Mouse (Mus musculus) CH12.LX (cell line): ENCODE data around the gene Atp5d. TPM values are rescaled to one million over a fixed set of nuclear protein-coding genes. Genes with fewer than 3 reads are reported as not detected.

Experiments used
- DNase-seq: peaks from one replicate; pipeline ENCODE4 v3.0.0-alpha.2; 2013; ENCODE audit errors: extremely low read depth
- H3K27ac ChIP-seq: 2 replicates; pipeline ENCODE4 v1.5.1; 2012; ENCODE audit warnings: low read depth, mild to moderate bottlenecking, control low read depth, moderate library complexity; ENCODE audit not compliant: insufficient read depth
- H3K27me3 ChIP-seq: replicated peaks from 2 replicates; pipeline ENCODE3; 2012; ENCODE audit warnings: inconsistent platforms
- H3K36me3 ChIP-seq, 2 experiments: replicated peaks in 1 of 2; 2 replicates each; pipeline versions ENCODE3 to v1.6.1; 2012; ENCODE audit warnings: inconsistent platforms in 1 of 2, low read length in 1 of 2, mild to moderate bottlenecking in 1 of 2, mixed read lengths in 1 of 2, moderate library complexity in 1 of 2; ENCODE audit not compliant: control insufficient read depth in 1 of 2, insufficient read depth in 1 of 2
- H3K4me1 ChIP-seq, 2 experiments: 2 replicates each; pipeline ENCODE4 v1.6.1; 2012; ENCODE audit warnings: inconsistent platforms in 1 of 2, moderate library complexity in 1 of 2; ENCODE audit not compliant: insufficient read depth in 2 of 2, control insufficient read depth in 1 of 2
- H3K4me2 ChIP-seq: 2 replicates; pipeline ENCODE4 v1.6.1; 2012; ENCODE audit warnings: low read depth, mild to moderate bottlenecking, control low read depth; ENCODE audit not compliant: poor library complexity, insufficient read depth, severe bottlenecking
- H3K4me3 ChIP-seq, 3 experiments: fragments of 150-350 bp in 1 of 3; sonication (generic) in 1 of 3; replicated peaks in 1 of 3; 2 replicates each; pipeline versions ENCODE3 to v1.5.1; 2011 to 2012; ENCODE audit warnings: low read depth in 2 of 3, low read length in 2 of 3, mild to moderate bottlenecking in 2 of 3, moderate library complexity in 2 of 3, control low read depth in 1 of 3, improper control_type of control experiment in 1 of 3, inconsistent platforms in 1 of 3, mixed read lengths in 1 of 3; ENCODE audit not compliant: poor library complexity in 1 of 3
- H3K79me2 ChIP-seq: replicated peaks from 2 replicates; pipeline ENCODE4 v1.6.1; 2012; ENCODE audit warnings: mild to moderate bottlenecking, moderate library complexity; ENCODE audit not compliant: control insufficient read depth, poor library complexity, insufficient read depth, severe bottlenecking; ENCODE audit errors: extremely low read depth
- H3K9ac ChIP-seq: 2 replicates; pipeline ENCODE4 v1.6.1; 2012; ENCODE audit warnings: low read depth, mild to moderate bottlenecking, control low read depth, moderate library complexity; ENCODE audit not compliant: insufficient read depth
- H3K9me3 ChIP-seq: replicated peaks from 2 replicates; pipeline ENCODE3; 2012; ENCODE audit warnings: low read length, inconsistent platforms, mixed read lengths
- CHD1 ChIP-seq: IDR thresholded peaks from 2 replicates; pipeline ENCODE4 v1.6.1; 2012; ENCODE audit warnings: low read depth, low read length, improper control_type of control experiment, inconsistent platforms
- CTCF ChIP-seq, 2 experiments: IDR thresholded peaks in 1 of 2; conservative IDR thresholded peaks in 1 of 2; 2 replicates each; pipeline ENCODE4 v1.5.1; 2011 to 2012; ENCODE audit warnings: low read depth in 2 of 2, low read length in 2 of 2, improper control_type of control experiment in 1 of 2, inconsistent platforms in 1 of 2, mild to moderate bottlenecking in 1 of 2, moderate library complexity in 1 of 2
- E2F4 ChIP-seq: IDR thresholded peaks from 2 replicates; pipeline ENCODE4 v1.6.1; 2011; ENCODE audit warnings: low read depth, low read length, improper control_type of control experiment; ENCODE audit not compliant: insufficient replicate concordance
- ELF1 ChIP-seq: IDR thresholded peaks from 2 replicates; pipeline ENCODE4 v1.6.1; 2014; ENCODE audit warnings: low read depth, mild to moderate bottlenecking, inconsistent platforms, low read length, improper control_type of control experiment
- GABPA ChIP-seq: IDR thresholded peaks from 2 replicates; pipeline ENCODE4 v1.6.1; 2012; ENCODE audit warnings: low read depth, low read length, improper control_type of control experiment, inconsistent platforms; ENCODE audit not compliant: insufficient replicate concordance
- HCFC1 ChIP-seq: IDR thresholded peaks from 2 replicates; pipeline ENCODE4 v1.6.1; 2012; ENCODE audit warnings: low read depth, mild to moderate bottlenecking, inconsistent platforms, low read length, improper control_type of control experiment
- IRF4 ChIP-seq: IDR thresholded peaks from 2 replicates; pipeline ENCODE4 v1.6.1; 2014; ENCODE audit warnings: low read depth, mild to moderate bottlenecking, inconsistent platforms, low read length, improper control_type of control experiment
- JUN ChIP-seq: IDR thresholded peaks from 2 replicates; pipeline ENCODE4 v1.6.1; 2011; ENCODE audit warnings: low read depth, mild to moderate bottlenecking, low read length, improper control_type of control experiment, moderate library complexity; ENCODE audit not compliant: insufficient read depth
- JUND ChIP-seq: conservative IDR thresholded peaks from 2 replicates; pipeline ENCODE4 v1.6.1; 2011; ENCODE audit warnings: low read depth, low read length, improper control_type of control experiment
- KAT2A ChIP-seq: IDR thresholded peaks from 2 replicates; pipeline ENCODE4 v1.6.1; 2012; ENCODE audit warnings: low read length, improper control_type of control experiment, inconsistent platforms; ENCODE audit not compliant: insufficient replicate concordance
- MAX ChIP-seq: IDR thresholded peaks from 2 replicates; pipeline ENCODE4 v1.6.1; 2011; ENCODE audit warnings: low read length, improper control_type of control experiment
- MAZ ChIP-seq: IDR thresholded peaks from 2 replicates; pipeline ENCODE4 v1.6.1; 2012; ENCODE audit warnings: low read depth, mild to moderate bottlenecking, inconsistent platforms, low read length, improper control_type of control experiment, moderate library complexity
- MYC ChIP-seq: IDR thresholded peaks from 2 replicates; pipeline ENCODE4 v1.6.1; 2011; ENCODE audit warnings: low read depth, mild to moderate bottlenecking, improper control_type of control experiment, low read length
- NELFE ChIP-seq: IDR thresholded peaks from 2 replicates; pipeline ENCODE4 v1.6.1; 2011; ENCODE audit warnings: low read depth, low read length, improper control_type of control experiment
- NRF1 ChIP-seq: IDR thresholded peaks from 2 replicates; pipeline ENCODE4 v1.6.1; 2014; ENCODE audit warnings: low read depth, mild to moderate bottlenecking, inconsistent platforms, low read length, improper control_type of control experiment, moderate library complexity
- POLR2A ChIP-seq: IDR thresholded peaks from 2 replicates; pipeline ENCODE4 v1.6.1; 2011; ENCODE audit warnings: low read depth, mild to moderate bottlenecking, improper control_type of control experiment, low read length
- RAD21 ChIP-seq: IDR thresholded peaks from 2 replicates; pipeline ENCODE4 v1.6.1; 2011; ENCODE audit warnings: low read depth, mild to moderate bottlenecking, low read length, improper control_type of control experiment, moderate library complexity
- RCOR1 ChIP-seq: conservative IDR thresholded peaks from 2 replicates; pipeline ENCODE4 v1.6.1; 2012; ENCODE audit warnings: low read depth, mild to moderate bottlenecking, inconsistent platforms, low read length, improper control_type of control experiment
- SIN3A ChIP-seq: IDR thresholded peaks from 2 replicates; pipeline ENCODE4 v1.6.1; 2012; ENCODE audit warnings: low read length, improper control_type of control experiment, inconsistent platforms
- TCF12 ChIP-seq: IDR thresholded peaks from 2 replicates; pipeline ENCODE4 v1.6.1; 2014; ENCODE audit warnings: low read depth, mild to moderate bottlenecking, inconsistent platforms, low read length, improper control_type of control experiment
- USF1 ChIP-seq: IDR thresholded peaks from 2 replicates; pipeline ENCODE4 v1.6.1; 2014; ENCODE audit warnings: low read depth, mild to moderate bottlenecking, inconsistent platforms, low read length, improper control_type of control experiment
- ZMIZ1 ChIP-seq: IDR thresholded peaks from 2 replicates; pipeline ENCODE4 v1.6.1; 2012; ENCODE audit warnings: low read depth, mild to moderate bottlenecking, inconsistent platforms, low read length, improper control_type of control experiment
- dilution Hi-C: fragments of 300-500 bp; cut with MboI; formaldehyde crosslinking; loops from 2 replicates; pipeline ENCODE4 v1.14.3; 2020; ENCODE audit warnings: low sequenced_read_pairs; ENCODE audit not compliant: extremely low pct_unique_long_range_greater_than_20kb, extremely low pct_ligation_motif_present
- in situ Hi-C: fragments of 300-500 bp; cut with MboI; formaldehyde crosslinking; loops from 3 replicates; pipeline ENCODE4 v1.14.3; 2019; ENCODE audit warnings: low sequenced_read_pairs, low pct_ligation_motif_present, low pct_unique_long_range_greater_than_20kb, mixed read lengths
- polyA plus RNA-seq: library from polyadenylated mRNA; unstranded; fragments of >175 nt; gene quantifications from 2 replicates; pipeline ENCODE4 v1.2.1, GENCODE M21; 2012; ENCODE audit warnings: low read depth; ENCODE audit not compliant: insufficient read length
- total RNA-seq, 2 experiments: library from RNA; depleted of rRNA; stranded (reverse); fragments of 300-350 nt in 1 of 2; fragments of >200 nt in 1 of 2; gene quantifications; 2 replicates each; pipeline ENCODE4 v1.2.3; 2012 to 2014

Gene Atp5d
- total and polyA plus RNA-seq, 3 experiments: 106 to 352 (median 326) TPM

GRCm38 (mm10) chr10:80094085-80094484, 44.3 kb upstream of the Atp5d start:
- Histone ChIP-seq H3K4me3 (no peak overlapping the region), H3K9ac (no peak overlapping the region), H3K36me3 (peaks cover 13 to 82% of the 10 kb centered on the region in 2 experiments), H3K27me3 (no peaks in the 10 kb centered on the region), H3K4me1 (peaks cover 6 to 30% of the 10 kb centered on the region in 2 experiments), H3K27ac (no peak overlapping the region), H3K79me2 (peaks cover 13% of the 10 kb centered on the region; the same call in 1 of the 2 replicates), H3K4me2 (no peak overlapping the region), H3K9me3 (no peaks in the 10 kb centered on the region)
- in situ Hi-C loops: no loop called here
- no peak for DNase-seq
- dilution Hi-C loops: no loop called here
- TF ChIP-seq KAT2A: no peak
- no peak for TF ChIP-seq RAD21
- no peak for TF ChIP-seq NRF1
- TF ChIP-seq POLR2A: no peak
- no peak for TF ChIP-seq GABPA
- TF ChIP-seq CTCF (conservative IDR thresholded peaks at IDR 0.05 in 1 of 2, IDR thresholded peaks at IDR 0.05 in 1 of 2; ENCODE audit: low read depth in 2 of 2, low read length in 2 of 2): no peak
- no peak for TF ChIP-seq USF1
- no peak for TF ChIP-seq JUND
- TF ChIP-seq NELFE: no peak
- no peak for TF ChIP-seq MAX
- no peak for TF ChIP-seq ELF1
- no peak for TF ChIP-seq JUN

GRCm38 (mm10) chr10:80094684-80095083, 43.7 kb upstream of the Atp5d start:
- dilution Hi-C loops (no loop called here), in situ Hi-C loops (no loop called here)
- Histone ChIP-seq H3K27me3 (no peaks in the 10 kb centered on the region), H3K4me2 (no peak overlapping the region), H3K36me3 (peaks cover 13 to 82% of the 10 kb centered on the region in 2 experiments), H3K4me1 (peaks cover 9 to 35% of the 10 kb centered on the region in 2 experiments), H3K9me3 (no peaks in the 10 kb centered on the region), H3K9ac (no peak overlapping the region), H3K4me3 (no peak overlapping the region), H3K27ac (no peak overlapping the region), H3K79me2 (peaks cover 16% of the 10 kb centered on the region; the same call in 1 of the 2 replicates)
- DNase-seq: no peak
- no peak for TF ChIP-seq CTCF (conservative IDR thresholded peaks at IDR 0.05 in 1 of 2, IDR thresholded peaks at IDR 0.05 in 1 of 2; ENCODE audit: low read depth in 2 of 2, low read length in 2 of 2)
- TF ChIP-seq NRF1: no peak
- no peak for TF ChIP-seq MAX
- TF ChIP-seq RCOR1: no peak
- no peak for TF ChIP-seq TCF12
- TF ChIP-seq USF1: no peak
- TF ChIP-seq CHD1: no peak
- no peak for TF ChIP-seq ZMIZ1
- TF ChIP-seq RAD21: no peak
- TF ChIP-seq E2F4: no peak
- TF ChIP-seq IRF4: no peak
- TF ChIP-seq SIN3A: no peak
- TF ChIP-seq HCFC1: no peak
- no peak for TF ChIP-seq MAZ
- no peak for TF ChIP-seq MYC
